Mouse (Mus musculus) spleen, adult 2 months (tissue): ENCODE results near the gene Wdr1.

Experiments
- CTCF ChIP-seq: fragments of 200-500 bp; IDR thresholded peaks from 2 replicates; pipeline ENCODE4 v1.5.1; 2011; ENCODE audit warnings: mild to moderate bottlenecking, inconsistent platforms; ENCODE audit not compliant: insufficient read depth, insufficient read length, insufficient replicate concordance; ENCODE audit errors: extremely low read depth
- POLR2A ChIP-seq: fragments of 200-500 bp; IDR thresholded peaks from 2 replicates; pipeline ENCODE4 v1.6.1; 2011; ENCODE audit warnings: low read depth, low read length, inconsistent platforms

- TF ChIP-seq CTCF (0 out of 2 replicates have a peak, but pooled peaks have one; percentile 9), POLR2A (no peak)
Observed at GRCm38 (mm10) chr5:38570876-38571275, 7.9 kb upstream of the Wdr1 start.
